ENCODE assay signal across 9 mouse cellular contexts in genomic region chr10:116199035-116199434, GRCm38 (mm10).
A peak's percentile ranks its signal among the peaks of the same experiment; 100 is the strongest.
DNase-seq lines count a peak whose midpoint lies in the region; ATAC-seq and TF ChIP-seq lines count a peak whose summit lies in the region.
"Had no signal": no experiment of that assay in that cellular context is flagged by ENCODE, and none has a peak within 500 bp of the region (broad histone marks: within the 10 kb centered on the region; RNA-seq: fewer than 3 reads in every experiment).

No protein-coding gene starts in this region.

- no peaks in the 10 kb centered on the region for H3K36me3 ChIP-seq in hindbrain, embryonic 11.5 days (ENCODE audit: control insufficient read depth, insufficient read depth, low read length)
- H3K36me3 ChIP-seq in hindbrain, embryonic 13.5 days = no peaks in the 10 kb centered on the region
- no peaks in the 10 kb centered on the region for H3K36me3 ChIP-seq in thymus, adult 2 months (ENCODE audit: control insufficient read depth, insufficient read depth, low read length)
- H3K36me3 ChIP-seq: heart, embryonic 15.5 days had no signal

- no peak for TF ChIP-seq CTCF in thymus, adult 2 months (IDR thresholded peaks at IDR 0.05; ENCODE audit: borderline replicate concordance, control insufficient read depth, extremely low read depth, insufficient read depth, low read length, poor library complexity)

- no peak overlapping the region for H3K4me3 ChIP-seq in hindbrain, embryonic 11.5 days (ENCODE audit: low read depth, low read length)
- no peak overlapping the region for H3K4me3 ChIP-seq in hindbrain, embryonic 13.5 days
- H3K4me3 ChIP-seq in thymus, adult 2 months (ENCODE audit: control insufficient read depth, insufficient read depth, low read length) = no peak overlapping the region
- H3K4me3 ChIP-seq: heart, embryonic 15.5 days had no signal

- H3K9me3 ChIP-seq in hindbrain, embryonic 11.5 days (ENCODE audit: control insufficient read depth, low read length) = no peaks in the 10 kb centered on the region
- H3K9me3 ChIP-seq in hindbrain, embryonic 13.5 days = no peaks in the 10 kb centered on the region
- H3K9me3 ChIP-seq: heart, embryonic 15.5 days had no signal

- H3K27ac ChIP-seq in hindbrain, embryonic 11.5 days (ENCODE audit: low read depth, low read length) = no peak overlapping the region
- no peak overlapping the region for H3K27ac ChIP-seq in hindbrain, embryonic 13.5 days
- H3K27ac ChIP-seq in thymus, adult 2 months (ENCODE audit: control insufficient read depth, insufficient read depth, low read length) = no peak overlapping the region
- H3K27ac ChIP-seq: heart, embryonic 15.5 days had no signal

- WGBS in hindbrain, embryonic 11.5 days = 23% methylated on average over 5 of the region's 5 CpGs
- 28% methylated on average over 5 of the region's 5 CpGs for WGBS in hindbrain, embryonic 13.5 days
- WGBS in thymus, adult 2 months = 22% methylated on average over 5 of the region's 5 CpGs

- no peak overlapping the region for H3K4me2 ChIP-seq in hindbrain, embryonic 11.5 days (replicated peaks; ENCODE audit: low read depth, low read length)
- no peak overlapping the region for H3K4me2 ChIP-seq in hindbrain, embryonic 13.5 days
- H3K4me2 ChIP-seq: heart, embryonic 15.5 days had no signal

- no peaks in the 10 kb centered on the region for H3K4me1 ChIP-seq in hindbrain, embryonic 11.5 days (replicated peaks; ENCODE audit: control insufficient read depth, insufficient read depth, low read length)
- H3K4me1 ChIP-seq in hindbrain, embryonic 13.5 days (replicated peaks) = 0 out of 2 replicates have a peak, but pooled peaks cover 4% of the 10 kb centered on the region
- no peaks in the 10 kb centered on the region for H3K4me1 ChIP-seq in thymus, adult 2 months (replicated peaks; ENCODE audit: control insufficient read depth, insufficient read depth, low read length)

- peak; percentile 67 for DNase-seq in hindbrain, embryonic 11.5 days (ENCODE audit: low spot score)
- peak; percentile 46 for DNase-seq in 416B (ENCODE audit: low read depth)
- DNase-seq in MEL-GATA-1-ER (ENCODE audit: extremely low read depth, low read depth) = peak; percentile 35
- DNase-seq in ovary, adult 18-20 months (ENCODE audit: low spot score) = no peak
- DNase-seq in thymus, adult 2 months = no peak
- DNase-seq in spleen, postnatal 4 days (ENCODE audit: low spot score in 2 of 2) = no peak

- no peak for TF ChIP-seq POLR2A in thymus, adult 2 months (IDR thresholded peaks at IDR 0.05; ENCODE audit: control insufficient read depth, extremely low read depth, insufficient read depth, low read length, poor library complexity)

- H3K9ac ChIP-seq in hindbrain, embryonic 11.5 days (ENCODE audit: low read depth, low read length) = no peak overlapping the region
- no peak overlapping the region for H3K9ac ChIP-seq in hindbrain, embryonic 13.5 days
- H3K9ac ChIP-seq: heart, embryonic 15.5 days had no signal

- ATAC-seq in hindbrain, embryonic 11.5 days (ENCODE audit: low FRiP score) = 0 out of 2 replicates have a peak, but pooled peaks have one; percentile 27
- ATAC-seq in hindbrain, embryonic 13.5 days (ENCODE audit: low FRiP score) = no peak
- ATAC-seq in hematopoietic stem cell, adult 5-6 weeks (replicated peaks in 1 of 2; ENCODE audit: insufficient read depth in 1 of 2, low FRiP score in 2 of 2, low TSS enrichment in 1 of 2, low read depth in 1 of 2, poor library complexity in 2 of 2, severe bottlenecking in 2 of 2) = peak; percentile 47 to 52; a peak in 2 of 4 replicates

- no peaks in the 10 kb centered on the region for H3K27me3 ChIP-seq in hindbrain, embryonic 11.5 days (ENCODE audit: control insufficient read depth, insufficient read depth, low read length)
- 0 out of 2 replicates have a peak, but pooled peaks cover 4% of the 10 kb centered on the region for H3K27me3 ChIP-seq in hindbrain, embryonic 13.5 days
- no peaks in the 10 kb centered on the region for H3K27me3 ChIP-seq in thymus, adult 2 months (ENCODE audit: control insufficient read depth, insufficient read depth, low read length)
- H3K27me3 ChIP-seq: heart, embryonic 15.5 days had no signal

Comparison
In these comparisons a context has a peak if more than half of its experiments do, and no peak if none do; other contexts are left out.
1. DNase-seq: peak in hindbrain, embryonic 11.5 days (single experiment), 416B (single experiment) and MEL-GATA-1-ER (single experiment); none in ovary, adult 18-20 months (single experiment), thymus, adult 2 months (single experiment) and spleen, postnatal 4 days (0 of 2).